Mouse (Mus musculus): ENCODE data around the gene Mindy1. TPM values are rescaled to one million over a fixed set of nuclear protein-coding genes. Genes with fewer than 3 reads are reported as not detected.
"Not testable (repeated sequence)": the region's sequence is repeated elsewhere in the genome, so short reads cannot be mapped to it uniquely, and the experiment has no call there.

The Mindy1 gene
- polyA plus RNA-seq, 1 experiment from 2014 or later, result 48.2 TPM

- H3K36me3 ChIP-seq (ENCODE audit: control insufficient read depth, insufficient read depth, low read length), result peaks cover 98% of the 10 kb centered on the region
- no peak overlapping the region for H3K27ac ChIP-seq (replicated peaks; ENCODE audit: low read depth, low read length)
- 98% methylated on average over 4 of the region's 4 CpGs for WGBS
- no peaks in the 10 kb centered on the region for H3K9me3 ChIP-seq (ENCODE audit: control insufficient read depth, low read length)
- H3K4me2 ChIP-seq (ENCODE audit: low read length), result no peak overlapping the region
- H3K4me3 ChIP-seq (replicated peaks; ENCODE audit: low read depth, low read length), result no peak overlapping the region
- ATAC-seq (ENCODE audit: low FRiP score, low TSS enrichment), result no peak
- H3K9ac ChIP-seq (replicated peaks; ENCODE audit: low read length), result no peak overlapping the region
- H3K4me1 ChIP-seq (ENCODE audit: control insufficient read depth, insufficient read depth, low read length), result no peaks in the 10 kb centered on the region
- no peaks in the 10 kb centered on the region for H3K27me3 ChIP-seq (ENCODE audit: control insufficient read depth, insufficient read depth, low read length)
- no peak for DNase-seq
These were observed 56.2 kb downstream of the Mindy1 start for GRCm38 (mm10) chr3:95337345-95337744.

DNA sequence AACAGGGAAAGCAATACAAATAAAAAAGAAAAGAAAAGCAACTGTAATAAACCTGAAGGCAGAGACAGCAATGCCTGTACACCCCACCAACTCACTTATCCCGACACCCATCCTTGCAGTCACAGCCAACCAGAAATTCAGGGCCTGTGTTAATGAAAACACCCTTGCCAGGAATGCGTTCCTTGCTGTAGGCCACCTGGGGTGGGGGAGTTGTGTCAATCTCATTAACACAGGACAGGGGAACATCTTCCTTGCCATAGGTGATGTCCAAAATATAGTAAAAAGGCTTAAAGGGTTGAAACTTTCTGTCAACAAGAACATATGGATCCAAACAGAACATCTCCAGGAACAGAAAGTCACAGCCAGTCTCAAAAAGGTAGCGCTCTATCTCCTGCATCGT is 57.1 kb downstream of the Mindy1 start:
- H3K4me2 ChIP-seq (ENCODE audit: low read length), result no peak overlapping the region
- no peaks in the 10 kb centered on the region for H3K9me3 ChIP-seq (ENCODE audit: control insufficient read depth, low read length)
- no peak overlapping the region for H3K9ac ChIP-seq (replicated peaks; ENCODE audit: low read length)
- 96% methylated on average over 4 of the region's 4 CpGs for WGBS
- no peaks in the 10 kb centered on the region for H3K4me1 ChIP-seq (ENCODE audit: control insufficient read depth, insufficient read depth, low read length)
- peaks cover 98% of the 10 kb centered on the region for H3K36me3 ChIP-seq (ENCODE audit: control insufficient read depth, insufficient read depth, low read length)
- no peak for ATAC-seq (ENCODE audit: low FRiP score, low TSS enrichment)
- H3K27me3 ChIP-seq (ENCODE audit: control insufficient read depth, insufficient read depth, low read length), result no peaks in the 10 kb centered on the region
- H3K4me3 ChIP-seq (replicated peaks; ENCODE audit: low read depth, low read length), result no peak overlapping the region
- H3K27ac ChIP-seq (replicated peaks; ENCODE audit: low read depth, low read length), result no peak overlapping the region
- DNase-seq, result no peak

GRCm38 (mm10) chr3:95343356-95344000 is 62.3 kb downstream of the Mindy1 start:
- H3K4me2 ChIP-seq (ENCODE audit: low read length); H3K9me3 ChIP-seq (ENCODE audit: control insufficient read depth, low read length); H3K4me1 ChIP-seq (ENCODE audit: control insufficient read depth, insufficient read depth, low read length); ATAC-seq (ENCODE audit: low FRiP score, low TSS enrichment); DNase-seq; H3K4me3 ChIP-seq (replicated peaks; ENCODE audit: low read depth, low read length); H3K27me3 ChIP-seq (ENCODE audit: control insufficient read depth, insufficient read depth, low read length); H3K9ac ChIP-seq (replicated peaks; ENCODE audit: low read length); H3K27ac ChIP-seq (replicated peaks; ENCODE audit: low read depth, low read length): not testable (repeated sequence)
- peaks cover 92% of the 10 kb centered on the region for H3K36me3 ChIP-seq (ENCODE audit: control insufficient read depth, insufficient read depth, low read length)
- WGBS, result 93% methylated on average over 9 of the region's 9 CpGs

Other genes with a start within 250 kb of the Mindy1 start
- 258 and 282 TPM in 2 replicates for gene Psmd4, start 238.7 kb upstream of the Mindy1 start, polyA plus RNA-seq (2014; fragmentation: Nextera tagmentation; extraction: Ambion mirVana)
- gene Pip5k1a, start 174.4 kb upstream of the Mindy1 start, polyA plus RNA-seq (2014; fragmentation: Nextera tagmentation; extraction: Ambion mirVana), result 15.0 and 15.4 TPM in 2 replicates
- 194 and 204 TPM in 2 replicates for gene Vps72, start 170.3 kb upstream of the Mindy1 start, polyA plus RNA-seq (2014; fragmentation: Nextera tagmentation; extraction: Ambion mirVana)
- gene Tmod4, start 156.9 kb upstream of the Mindy1 start, polyA plus RNA-seq (2014; fragmentation: Nextera tagmentation; extraction: Ambion mirVana), result 0.47 and 0.49 TPM in 2 replicates
- gene Scnm1, start 147.3 kb upstream of the Mindy1 start, polyA plus RNA-seq (2014; fragmentation: Nextera tagmentation; extraction: Ambion mirVana), result 86.6 and 102 TPM in 2 replicates
- gene Lysmd1, start 147.3 kb upstream of the Mindy1 start, polyA plus RNA-seq (2014; fragmentation: Nextera tagmentation; extraction: Ambion mirVana), result 31.7 and 34.7 TPM in 2 replicates
- 0.92 and 3.4 TPM in 2 replicates for gene Tnfaip8l2, start 139.0 kb upstream of the Mindy1 start, polyA plus RNA-seq (2014; fragmentation: Nextera tagmentation; extraction: Ambion mirVana)
- gene Sema6c, start 120.9 kb upstream of the Mindy1 start, polyA plus RNA-seq (2014; fragmentation: Nextera tagmentation; extraction: Ambion mirVana), result 39.0 and 44.4 TPM in 2 replicates
- 3.7 and 4.2 TPM in 2 replicates for gene Gabpb2, start 63.4 kb upstream of the Mindy1 start, polyA plus RNA-seq (2014; fragmentation: Nextera tagmentation; extraction: Ambion mirVana)
- gene Cdc42se1, start 52.6 kb upstream of the Mindy1 start, polyA plus RNA-seq (2014; fragmentation: Nextera tagmentation; extraction: Ambion mirVana), result 58.3 and 64.5 TPM in 2 replicates
- gene Mllt11, start 49.2 kb upstream of the Mindy1 start, polyA plus RNA-seq (2014; fragmentation: Nextera tagmentation; extraction: Ambion mirVana), result 545 and 586 TPM in 2 replicates
- 0.11 and 0.15 TPM in 2 replicates for gene Gm128, start 39.7 kb upstream of the Mindy1 start, polyA plus RNA-seq (2014; fragmentation: Nextera tagmentation; extraction: Ambion mirVana)
- gene Bnipl, start 30.2 kb upstream of the Mindy1 start, polyA plus RNA-seq (2014; fragmentation: Nextera tagmentation; extraction: Ambion mirVana), result not detected in 2 replicates
- gene Prune1, start 731 bp downstream of the Mindy1 start, polyA plus RNA-seq (2014; fragmentation: Nextera tagmentation; extraction: Ambion mirVana), result 59.4 TPM in 2 replicates
- 0.45 and 0.55 TPM in 2 replicates for gene Anxa9, start 25.8 kb downstream of the Mindy1 start, polyA plus RNA-seq (2014; fragmentation: Nextera tagmentation; extraction: Ambion mirVana)
- gene Cers2, start 33.4 kb downstream of the Mindy1 start, polyA plus RNA-seq (2014; fragmentation: Nextera tagmentation; extraction: Ambion mirVana), result 70.6 and 83.2 TPM in 2 replicates
- gene Setdb1, start 75.9 kb downstream of the Mindy1 start, polyA plus RNA-seq (2014; fragmentation: Nextera tagmentation; extraction: Ambion mirVana), result 36.8 and 53.6 TPM in 2 replicates
- gene 4930558C23Rik, start 121.5 kb downstream of the Mindy1 start, polyA plus RNA-seq (2014; fragmentation: Nextera tagmentation; extraction: Ambion mirVana), result not detected in 2 replicates
- 8.1 and 16.0 TPM in 2 replicates for gene Arnt, start 153.0 kb downstream of the Mindy1 start, polyA plus RNA-seq (2014; fragmentation: Nextera tagmentation; extraction: Ambion mirVana)
- gene Ctsk, start 217.9 kb downstream of the Mindy1 start, polyA plus RNA-seq (2014; fragmentation: Nextera tagmentation; extraction: Ambion mirVana), result 2.2 and 7.6 TPM in 2 replicates
- 8.1 and 17.1 TPM in 2 replicates for gene Ctss, start 245.4 kb downstream of the Mindy1 start, polyA plus RNA-seq (2014; fragmentation: Nextera tagmentation; extraction: Ambion mirVana)